In genomic region chr17:30261983-30262340, GRCm38 (mm10) we compare ENCODE assay signal across 20 mouse cellular contexts.
DNase-seq lines count a peak whose midpoint lies in the region; ATAC-seq lines count a peak whose summit lies in the region.
"Had no signal": no experiment of that assay in that cellular context is flagged by ENCODE, and none has a peak within 500 bp of the region (broad histone marks: within the 10 kb centered on the region; RNA-seq: fewer than 3 reads in every experiment).

No protein-coding gene starts in this region.

- no peak for ATAC-seq in kidney, embryonic 16.5 days (ENCODE audit: low FRiP score, low TSS enrichment)
- ATAC-seq in intestine, embryonic 16.5 days = no peak
- ATAC-seq: midbrain, embryonic 15.5 days had no signal

- no peaks in the 10 kb centered on the region for H3K27me3 ChIP-seq in kidney, embryonic 16.5 days (ENCODE audit: insufficient read depth, low read length)
- H3K27me3 ChIP-seq in intestine, embryonic 16.5 days (replicated peaks; ENCODE audit: control insufficient read depth, insufficient read depth, low read length) = no peaks in the 10 kb centered on the region
- H3K27me3 ChIP-seq: embryonic facial prominence, embryonic 15.5 days; forebrain, embryonic 12.5 days; heart, embryonic 12.5 days; midbrain, embryonic 15.5 days had no signal

- WGBS in kidney, embryonic 16.5 days = 53% methylated on average over 3 of the region's 3 CpGs
- WGBS in intestine, embryonic 16.5 days = 76% methylated on average over 3 of the region's 3 CpGs

- no peaks in the 10 kb centered on the region for H3K36me3 ChIP-seq in kidney, embryonic 16.5 days (ENCODE audit: insufficient read depth, low read length)
- no peaks in the 10 kb centered on the region for H3K36me3 ChIP-seq in intestine, embryonic 16.5 days (ENCODE audit: control insufficient read depth, insufficient read depth, low read length)
- H3K36me3 ChIP-seq: embryonic facial prominence, embryonic 15.5 days; midbrain, embryonic 15.5 days had no signal

- DNase-seq in kidney, adult 8-10 months = no peak
- peak; percentile 40 for DNase-seq in ES-CJ7 (ENCODE audit: low read depth, low spot score)
- peak; percentile 22 for DNase-seq in WW6 (ENCODE audit: low read depth, low spot score)
- no peak for DNase-seq in layer of hippocampus, postnatal 14 days (ENCODE audit: low spot score in 2 of 2)
- DNase-seq in thymus, postnatal 4 days = no peak
- DNase-seq: cerebellum, adult 11 months; cerebellum, postnatal 14 days; embryo, embryonic 11 days; heart, postnatal 36 days; layer of hippocampus, postnatal 36 days; left cerebral cortex, postnatal 4 days; lung, adult 2 months had no signal

- H3K4me3 ChIP-seq in kidney, embryonic 16.5 days (ENCODE audit: low read length) = no peak overlapping the region
- H3K4me3 ChIP-seq in intestine, embryonic 16.5 days (ENCODE audit: low read length) = no peak overlapping the region
- H3K4me3 ChIP-seq: embryonic facial prominence, embryonic 15.5 days; forebrain, embryonic 12.5 days; heart, embryonic 12.5 days; midbrain, embryonic 15.5 days had no signal

- H3K9me3 ChIP-seq in kidney, embryonic 16.5 days (ENCODE audit: low read length) = no peaks in the 10 kb centered on the region
- no peaks in the 10 kb centered on the region for H3K9me3 ChIP-seq in intestine, embryonic 16.5 days (ENCODE audit: control insufficient read depth, low read length)
- H3K9me3 ChIP-seq: embryonic facial prominence, embryonic 15.5 days; forebrain, embryonic 12.5 days; midbrain, embryonic 15.5 days had no signal

- H3K4me2 ChIP-seq in kidney, embryonic 16.5 days (replicated peaks; ENCODE audit: low read depth, low read length) = no peak overlapping the region
- H3K4me2 ChIP-seq in intestine, embryonic 16.5 days (ENCODE audit: low read depth, low read length) = no peak overlapping the region
- H3K4me2 ChIP-seq: embryonic facial prominence, embryonic 15.5 days; forebrain, embryonic 12.5 days; heart, embryonic 12.5 days; liver, embryonic 11.5 days; midbrain, embryonic 15.5 days had no signal

- H3K9ac ChIP-seq in kidney, embryonic 16.5 days (replicated peaks; ENCODE audit: low read length) = no peak overlapping the region; the same call in 1 of the 2 replicates
- H3K9ac ChIP-seq in intestine, embryonic 16.5 days (ENCODE audit: low read depth, low read length) = no peak overlapping the region
- H3K9ac ChIP-seq: embryonic facial prominence, embryonic 15.5 days; forebrain, embryonic 12.5 days; heart, embryonic 12.5 days; midbrain, embryonic 15.5 days had no signal

- H3K27ac ChIP-seq in kidney, embryonic 16.5 days (ENCODE audit: low read length) = peak overlapping the region; percentile 54; the same call in 1 of the 2 replicates
- H3K27ac ChIP-seq in intestine, embryonic 16.5 days (ENCODE audit: low read length) = peak overlapping the region; percentile 38
- H3K27ac ChIP-seq: embryonic facial prominence, embryonic 15.5 days; macrophage had no signal

- peaks cover 35% of the 10 kb centered on the region for H3K4me1 ChIP-seq in kidney, embryonic 16.5 days (ENCODE audit: insufficient read depth, low read length)
- peaks cover 21% of the 10 kb centered on the region for H3K4me1 ChIP-seq in intestine, embryonic 16.5 days (ENCODE audit: control insufficient read depth, insufficient read depth, low read length)

Comparison
In these comparisons a context has a peak if more than half of its experiments do, and no peak if none do; other contexts are left out.
1. DNase-seq: peak in ES-CJ7 (single experiment) and WW6 (single experiment); none in kidney, adult 8-10 months (0 of 2), layer of hippocampus, postnatal 14 days (0 of 2) and thymus, postnatal 4 days (single experiment).